ENCODE assay signal across 9 mouse cellular contexts in the genomic region with DNA sequence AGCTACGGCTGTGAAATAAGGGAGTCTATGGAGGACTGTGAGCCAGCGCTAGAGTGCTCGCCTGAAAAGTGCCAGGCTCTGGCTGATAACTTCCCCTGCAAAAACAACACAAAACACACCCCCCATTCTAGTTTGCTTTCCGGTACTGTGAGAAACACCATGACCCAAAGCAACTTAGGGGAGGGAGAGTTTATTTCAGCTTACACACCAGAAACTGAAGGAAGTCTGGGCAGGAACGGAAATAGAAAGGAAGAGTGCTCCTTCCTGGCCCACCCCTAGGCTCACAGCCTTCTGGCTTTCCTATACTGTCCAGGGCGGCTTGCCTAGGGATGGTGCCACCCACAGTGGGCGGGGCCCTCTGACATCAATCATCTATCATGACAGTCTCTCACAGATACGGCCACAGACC. TPM values are rescaled to one million over a fixed set of nuclear protein-coding genes. Genes with fewer than 3 reads are reported as not detected.
DNase-seq lines count a peak whose midpoint lies in the region; ATAC-seq and TF ChIP-seq lines count a peak whose summit lies in the region.
"Had no signal": no experiment of that assay in that cellular context is flagged by ENCODE, and none has a peak within 500 bp of the region (broad histone marks: within the 10 kb centered on the region; RNA-seq: fewer than 3 reads in every experiment).

No protein-coding gene starts in this region.

- H3K4me1 ChIP-seq in heart, adult 2 months (ENCODE audit: control insufficient read depth, insufficient read depth, low read length): no peaks in the 10 kb centered on the region
- H3K4me1 ChIP-seq in kidney, embryonic 14.5 days (ENCODE audit: control insufficient read depth, insufficient read depth, low read length): no peaks in the 10 kb centered on the region
- H3K4me1 ChIP-seq in lung, embryonic 15.5 days: 0 out of 2 replicates have a peak, but pooled peaks cover 5% of the 10 kb centered on the region
- H3K4me1 ChIP-seq in hindbrain, embryonic 10.5 days (replicated peaks): peaks cover 8% of the 10 kb centered on the region

- no peak for TF ChIP-seq CTCF in heart, adult 2 months (IDR thresholded peaks at IDR 0.05)

- no peaks in the 10 kb centered on the region for H3K79me2 ChIP-seq in heart, adult 2 months (replicated peaks; ENCODE audit: control insufficient read depth, insufficient read depth, low read length)

- H3K4me3 ChIP-seq in heart, adult 2 months: no peak overlapping the region
- H3K4me3 ChIP-seq in kidney, embryonic 14.5 days (ENCODE audit: low read length): no peak overlapping the region
- H3K4me3 ChIP-seq in lung, embryonic 15.5 days: no peak overlapping the region
- no peak overlapping the region for H3K4me3 ChIP-seq in hindbrain, embryonic 10.5 days

- H3K9ac ChIP-seq in heart, adult 2 months (ENCODE audit: low read depth, low read length): no peak overlapping the region
- no peak overlapping the region for H3K9ac ChIP-seq in kidney, embryonic 14.5 days (ENCODE audit: low read depth, low read length)
- H3K9ac ChIP-seq in lung, embryonic 15.5 days: no peak overlapping the region

- DNase-seq in adrenal gland, postnatal 14 days: peak; percentile 62
- DNase-seq in heart, adult 2 months: peak; percentile 56 to 62
- DNase-seq in hindbrain, embryonic 10.5 days (ENCODE audit: low spot score): no peak
- DNase-seq in right cerebral cortex, postnatal 36 days (ENCODE audit: low spot score in 2 of 2): no peak
- no peak for DNase-seq in cerebellum, postnatal 25 days
- DNase-seq: cerebellum, postnatal 14 days had no signal

- no peaks in the 10 kb centered on the region for H3K36me3 ChIP-seq in heart, adult 2 months (ENCODE audit: control insufficient read depth, insufficient read depth, low read length)
- no peaks in the 10 kb centered on the region; the same call in 1 of the 2 replicates for H3K36me3 ChIP-seq in kidney, embryonic 14.5 days (ENCODE audit: control insufficient read depth, insufficient read depth, low read length)
- H3K36me3 ChIP-seq in lung, embryonic 15.5 days: peaks cover 16% of the 10 kb centered on the region
- H3K36me3 ChIP-seq in hindbrain, embryonic 10.5 days: no peaks in the 10 kb centered on the region

- H3K27ac ChIP-seq in heart, adult 2 months: no peak overlapping the region
- no peak overlapping the region for H3K27ac ChIP-seq in kidney, embryonic 14.5 days (ENCODE audit: low read depth, low read length)
- no peak overlapping the region for H3K27ac ChIP-seq in lung, embryonic 15.5 days
- H3K27ac ChIP-seq in hindbrain, embryonic 10.5 days: no peak overlapping the region

- no peak for TF ChIP-seq POLR2A in heart, adult 2 months (IDR thresholded peaks at IDR 0.05; ENCODE audit: insufficient read depth, low read depth, low read length)

- H3K4me2 ChIP-seq in kidney, embryonic 14.5 days (replicated peaks; ENCODE audit: low read depth, low read length): no peak overlapping the region
- no peak overlapping the region for H3K4me2 ChIP-seq in lung, embryonic 15.5 days

- no peaks in the 10 kb centered on the region for H3K27me3 ChIP-seq in heart, adult 2 months (ENCODE audit: control insufficient read depth, insufficient read depth, low read length)
- no peaks in the 10 kb centered on the region for H3K27me3 ChIP-seq in kidney, embryonic 14.5 days (ENCODE audit: control insufficient read depth, insufficient read depth, low read length)
- H3K27me3 ChIP-seq in lung, embryonic 15.5 days: no peaks in the 10 kb centered on the region
- no peaks in the 10 kb centered on the region for H3K27me3 ChIP-seq in hindbrain, embryonic 10.5 days (ENCODE audit: insufficient read depth, poor library complexity, severe bottlenecking)

- intact Hi-C loops in heart, adult 2 months (cut with DNase I): no loop called here

- H3K9me3 ChIP-seq in kidney, embryonic 14.5 days (ENCODE audit: control insufficient read depth, low read length): no peaks in the 10 kb centered on the region
- no peaks in the 10 kb centered on the region for H3K9me3 ChIP-seq in lung, embryonic 15.5 days
- H3K9me3 ChIP-seq in hindbrain, embryonic 10.5 days: no peaks in the 10 kb centered on the region

- 0 out of 2 replicates have a peak, but pooled peaks have one; percentile 17 for TF ChIP-seq EP300 in heart, adult 2 months (IDR thresholded peaks at IDR 0.05; ENCODE audit: insufficient read depth, low read depth, low read length)

- 0 out of 2 replicates have a peak, but pooled peaks have one; percentile 50 for ATAC-seq in kidney, embryonic 14.5 days (ENCODE audit: low FRiP score, low TSS enrichment)
- ATAC-seq in lung, embryonic 15.5 days (ENCODE audit: borderline replicate concordance, extremely low read depth, low FRiP score, low TSS enrichment): peak; percentile 66
- ATAC-seq: forebrain, embryonic 16.5 days had no signal

- 53% methylated on average over 8 of the region's 8 CpGs for WGBS in heart, adult 2 months
- 78% methylated on average over 8 of the region's 8 CpGs for whole genome bisulfite sequencing in kidney, embryonic 14.5 days
- 72% methylated on average over 8 of the region's 8 CpGs for WGBS in lung, embryonic 15.5 days
- 90% methylated on average over 8 of the region's 8 CpGs for WGBS in hindbrain, embryonic 10.5 days

RNA-seq across cellular contexts. Expression of a gene that starts 14.8 kb away (rescaled TPM):
- total RNA-seq in adrenal gland, postnatal 14 days (2021): 44.4 and 56.2 TPM in 2 replicates
- total RNA-seq in heart, adult 2 months (2021): 10 to 100 TPM; 13.2 to 15.8 TPM
- 27.5 and 34.5 TPM in 2 replicates for polyA plus RNA-seq in heart, adult 2 months (2012; rRNA removed)
- polyA plus RNA-seq in kidney, embryonic 14.5 days (2014; fragmentation: Nextera tagmentation; extraction: Ambion mirVana): 4.0 and 7.5 TPM in 2 replicates
- 13.9 and 15.4 TPM in 2 replicates for polyA plus RNA-seq in lung, embryonic 15.5 days (2015; fragmentation: Nextera tagmentation; extraction: Ambion mirVana)
- 3.0 and 3.4 TPM in 2 replicates for polyA plus RNA-seq in hindbrain, embryonic 10.5 days (2016; fragmentation: Nextera tagmentation; extraction: Ambion mirVana)

RNA-seq across cellular contexts. Expression of a gene that starts 22.2 kb away (rescaled TPM):
- 1.3 and 1.6 TPM in 2 replicates for total RNA-seq in adrenal gland, postnatal 14 days (2021)
- total RNA-seq in heart, adult 2 months (2021): under 1 TPM; 0.41 to 0.57 TPM
- 3.0 and 3.3 TPM in 2 replicates for polyA plus RNA-seq in heart, adult 2 months (2012; rRNA removed)
- polyA plus RNA-seq in kidney, embryonic 14.5 days (2014; fragmentation: Nextera tagmentation; extraction: Ambion mirVana): 0.51 and 0.54 TPM in 2 replicates
- 1.2 and 1.7 TPM in 2 replicates for polyA plus RNA-seq in lung, embryonic 15.5 days (2015; fragmentation: Nextera tagmentation; extraction: Ambion mirVana)
- polyA plus RNA-seq in hindbrain, embryonic 10.5 days (2016; fragmentation: Nextera tagmentation; extraction: Ambion mirVana): 0.71 and 0.78 TPM in 2 replicates

RNA-seq across cellular contexts. Expression of a gene that starts 52.9 kb away (rescaled TPM):
- total RNA-seq in adrenal gland, postnatal 14 days (2021): 29.9 and 38.0 TPM in 2 replicates
- 10 to 100 TPM; 10.3 to 12.4 TPM for total RNA-seq in heart, adult 2 months (2021)
- polyA plus RNA-seq in heart, adult 2 months (2012; rRNA removed): 12.7 and 13.9 TPM in 2 replicates
- 93.9 and 103 TPM in 2 replicates for polyA plus RNA-seq in kidney, embryonic 14.5 days (2014; fragmentation: Nextera tagmentation; extraction: Ambion mirVana)
- polyA plus RNA-seq in lung, embryonic 15.5 days (2015; fragmentation: Nextera tagmentation; extraction: Ambion mirVana): 89.9 and 90.0 TPM in 2 replicates
- 125 and 138 TPM in 2 replicates for polyA plus RNA-seq in hindbrain, embryonic 10.5 days (2016; fragmentation: Nextera tagmentation; extraction: Ambion mirVana)

Comparison
In these comparisons a context has a peak if more than half of its experiments do, and no peak if none do; other contexts are left out.
1. DNase-seq: peak in adrenal gland, postnatal 14 days (single experiment) and heart, adult 2 months (2 of 2); none in hindbrain, embryonic 10.5 days (single experiment), right cerebral cortex, postnatal 36 days (0 of 2) and cerebellum, postnatal 25 days (0 of 2).